ENCODE assay signal across 20 mouse cellular contexts in the genomic region with DNA sequence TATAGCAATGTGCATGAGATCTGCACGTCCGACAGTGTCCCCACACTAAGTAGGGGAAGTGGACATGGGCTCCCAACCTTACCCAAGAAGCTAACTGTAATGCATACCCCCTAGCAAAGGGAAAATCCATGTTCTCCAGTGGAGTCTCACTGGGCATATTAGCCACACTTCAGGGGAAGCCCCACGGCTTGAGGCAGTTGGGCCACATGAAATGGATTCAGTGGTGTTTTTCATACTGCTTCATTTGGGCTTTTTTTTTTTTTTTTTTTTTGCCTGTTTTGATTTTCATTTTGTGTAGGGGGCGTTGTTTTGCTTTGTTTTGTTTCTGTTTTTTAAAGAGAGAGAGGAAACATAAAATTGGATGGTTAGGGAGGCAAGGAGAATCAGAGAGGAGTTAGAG.
"Had no signal": no experiment of that assay in that cellular context is flagged by ENCODE, and none has a peak within 500 bp of the region (broad histone marks: within the 10 kb centered on the region; RNA-seq: fewer than 3 reads in every experiment).

No protein-coding gene starts in this region.

- H3K4me3 ChIP-seq: lung, embryonic 15.5 days; megakaryocyte, embryonic 14.5 days; midbrain, embryonic 13.5 days; midbrain, embryonic 15.5 days; neural tube, embryonic 13.5 days; neural tube, embryonic 15.5 days had no signal

- H3K9ac ChIP-seq: liver, postnatal 0 days; lung, embryonic 15.5 days; midbrain, embryonic 13.5 days; midbrain, embryonic 15.5 days; neural tube, embryonic 13.5 days; neural tube, embryonic 15.5 days had no signal

- H3K27me3 ChIP-seq: lung, embryonic 15.5 days; midbrain, embryonic 13.5 days; midbrain, embryonic 15.5 days; neural tube, embryonic 13.5 days; neural tube, embryonic 15.5 days had no signal

- H3K36me3 ChIP-seq: lung, embryonic 15.5 days; midbrain, embryonic 13.5 days; midbrain, embryonic 15.5 days; neural tube, embryonic 13.5 days; neural tube, embryonic 15.5 days had no signal

- H3K4me2 ChIP-seq: lung, embryonic 15.5 days; midbrain, embryonic 11.5 days; midbrain, embryonic 13.5 days; midbrain, embryonic 15.5 days; neural tube, embryonic 13.5 days; neural tube, embryonic 15.5 days had no signal

- H3K27ac ChIP-seq: lung, embryonic 15.5 days; macrophage; midbrain, embryonic 13.5 days; midbrain, embryonic 15.5 days; neural tube, embryonic 13.5 days; neural tube, embryonic 15.5 days had no signal

- DNase-seq: liver, postnatal 0 days; lung, adult 2 months; lung, postnatal 14 days; lung, postnatal 36 days; retina, postnatal 1 day; right cerebral cortex, adult 18-20 months; right cerebral cortex, postnatal 25 days; right cerebral cortex, postnatal 4 days; spleen, adult 18-20 months; thymus, adult 18-20 months; thymus, postnatal 14 days; thymus, postnatal 4 days had no signal

- H3K9me3 ChIP-seq: lung, embryonic 15.5 days; megakaryocyte, embryonic 14.5 days; midbrain, embryonic 13.5 days; midbrain, embryonic 15.5 days; neural tube, embryonic 13.5 days; neural tube, embryonic 15.5 days had no signal

- H3K4me1 ChIP-seq: megakaryocyte, embryonic 14.5 days; neural tube, embryonic 15.5 days had no signal
